Mouse (Mus musculus) liver, embryonic 14.5 days (tissue): ENCODE measurements at regions not wholly inside any gene's neighbourhood (a gene's known extent, or its start where the extent isn't known, plus 50 kb on each side); places are given as distances from the start of the nearest gene placed in this dataset.

ENCODE experiments used
- CTCF ChIP-seq: IDR thresholded peaks from 2 replicates; pipeline ENCODE4 v1.5.1; 2016; ENCODE audit warnings: antibody characterized with exemption, low read depth, control low read depth
- EP300 ChIP-seq: IDR thresholded peaks from 2 replicates; pipeline ENCODE4 v1.6.1; 2016; ENCODE audit warnings: antibody characterized with exemption, low read depth

DNA sequence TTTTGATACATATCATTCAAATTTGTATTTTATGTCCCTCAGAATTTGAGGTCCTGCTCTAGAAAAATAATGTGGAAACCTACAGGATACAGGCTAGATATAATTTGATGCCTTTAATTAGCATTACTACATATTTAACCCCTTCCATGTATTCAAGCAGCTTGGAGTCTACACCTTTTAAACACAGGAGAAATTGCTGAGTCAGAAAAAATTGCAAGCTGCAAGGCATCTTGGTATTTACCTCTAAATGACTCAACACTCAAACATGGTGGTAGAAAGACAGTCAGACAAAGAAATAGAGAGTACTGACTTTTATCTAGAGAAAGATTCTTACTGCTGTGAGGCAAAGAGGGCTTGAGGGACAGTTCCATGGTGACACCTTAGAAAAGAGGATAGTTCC, 565.4 kb upstream of the Adgra3 start:
- no peak for TF ChIP-seq CTCF
- TF ChIP-seq EP300, result no peak
